Mouse (Mus musculus) telencephalon, adult 2 months (tissue): Measurements from ENCODE around the gene Nbl1.

Experiments used
- DNase-seq: peaks from one replicate; pipeline ENCODE4 v3.0.0-alpha.2; 2011; ENCODE audit warnings: low read depth, low spot score

The Nbl1 gene

GRCm38 (mm10) chr4:139032521-139032920 lies 60.3 kb downstream of the Nbl1 start:
- no peak for DNase-seq
